8 mouse cellular contexts compared by ENCODE assay signal in the genomic region with DNA sequence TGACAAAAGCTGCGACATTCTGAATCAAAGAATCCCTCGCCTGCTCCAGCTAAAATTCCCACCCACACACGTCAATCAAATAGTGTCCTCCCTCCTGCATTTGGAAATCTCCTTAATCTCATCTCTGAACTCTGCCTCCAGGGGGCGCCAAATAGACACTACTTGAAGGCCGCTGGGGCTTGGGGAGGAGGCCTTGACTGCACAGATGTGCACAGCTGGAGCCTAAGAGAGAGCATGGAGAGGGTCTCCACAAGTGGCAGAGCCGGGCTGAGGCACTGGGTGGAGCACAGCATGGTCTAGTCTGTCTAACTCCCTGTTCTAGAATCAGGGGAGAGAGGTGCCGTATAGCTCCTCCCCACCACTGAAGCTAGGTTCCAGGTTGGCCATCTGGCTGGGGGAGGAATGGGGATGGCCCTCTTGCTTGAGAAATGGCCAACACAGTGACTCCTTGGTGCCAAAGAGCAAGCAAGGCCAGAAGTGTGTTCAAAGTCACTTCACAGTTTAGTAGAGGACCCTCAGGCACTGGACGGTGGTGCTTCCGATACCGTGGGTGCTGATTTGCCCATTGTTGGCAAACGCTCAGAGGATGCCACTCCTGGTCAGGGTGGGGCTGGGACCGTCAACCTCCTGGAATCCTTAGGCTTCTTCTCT. TPM values are rescaled to one million over a fixed set of nuclear protein-coding genes. Genes with fewer than 3 reads are reported as not detected.
A peak's percentile ranks its signal among the peaks of the same experiment; 100 is the strongest.
DNase-seq lines count a peak whose midpoint lies in the region; ATAC-seq and TF ChIP-seq lines count a peak whose summit lies in the region.

No protein-coding gene starts in this region.

- no peak overlapping the region for H3K27ac ChIP-seq in heart, embryonic 12.5 days (ENCODE audit: poor library complexity, severe bottlenecking)

- H3K36me3 ChIP-seq in heart, embryonic 12.5 days, result no peaks in the 10 kb centered on the region

- peaks cover 32% of the 10 kb centered on the region for H3K27me3 ChIP-seq in heart, embryonic 12.5 days (replicated peaks)

- no peak overlapping the region for H3K4me3 ChIP-seq in heart, embryonic 12.5 days
- no peak overlapping the region for H3K4me3 ChIP-seq in lung, adult 2 months (replicated peaks; ENCODE audit: extremely low read depth, low read depth, low read length)

- peaks cover 1% of the 10 kb centered on the region for H3K4me1 ChIP-seq in heart, embryonic 12.5 days (replicated peaks)
- no peaks in the 10 kb centered on the region for H3K4me1 ChIP-seq in lung, adult 2 months (ENCODE audit: control insufficient read depth, insufficient read depth, low read length)

- no peaks in the 10 kb centered on the region for H3K9me3 ChIP-seq in heart, embryonic 12.5 days (replicated peaks)

- DNase-seq in B cell, adult 2 months, result peak; percentile 86 to 87
- peak; percentile 80 for DNase-seq in adrenal gland, adult 2 months
- peak; percentile 78 for DNase-seq in embryo, embryonic 9.5 days (ENCODE audit: extremely low spot score)
- peak; percentile 93 to 94 for DNase-seq in kidney, postnatal 4 days
- peak; percentile 82 for DNase-seq in lung, adult 2 months
- DNase-seq in retina, postnatal 7 days (ENCODE audit: low read depth, low spot score), result peak; percentile 80
- peak; percentile 72 to 78 for DNase-seq in thymus, postnatal 36 days

- ATAC-seq in heart, embryonic 12.5 days (ENCODE audit: insufficient number of reproducible peaks, low FRiP score), result 0 out of 2 replicates have a peak, but pooled peaks have one; percentile 57

- H3K4me2 ChIP-seq in heart, embryonic 12.5 days, result no peak overlapping the region

- TF ChIP-seq POLR2A in lung, adult 2 months (IDR thresholded peaks at IDR 0.05; ENCODE audit: borderline replicate concordance, extremely low read depth, low read depth, low read length), result no peak

- no peak overlapping the region for H3K9ac ChIP-seq in heart, embryonic 12.5 days

- TF ChIP-seq CTCF in lung, adult 2 months (IDR thresholded peaks at IDR 0.05; ENCODE audit: insufficient read depth, low read length), result peak; percentile 56

- 47% methylated on average over 12 of the region's 12 CpGs for WGBS in heart, embryonic 12.5 days
- WGBS in lung, adult 2 months, result 41% methylated on average over 12 of the region's 12 CpGs

RNA-seq across cellular contexts. Expression of a gene that starts 32.6 kb away (rescaled TPM):
- 10 to 100 TPM; 21.6 to 25.3 TPM for total RNA-seq in adrenal gland, adult 2 months (2021)
- polyA plus RNA-seq in adrenal gland, adult 2 months (2012; rRNA removed), result 71.2 and 81.0 TPM in 2 replicates
- polyA plus RNA-seq in heart, embryonic 12.5 days (2016; fragmentation: Nextera tagmentation; extraction: Ambion mirVana), result 1.3 and 1.5 TPM in 2 replicates
- polyA plus RNA-seq in lung, adult 2 months (2012; rRNA removed), result 3.8 and 7.2 TPM in 2 replicates

RNA-seq across cellular contexts. Expression of a gene that starts 51.6 kb away (rescaled TPM):
- total RNA-seq in adrenal gland, adult 2 months (2021), result 10 to 100 TPM; 22.9 to 23.0 TPM
- 34.6 and 49.7 TPM in 2 replicates for polyA plus RNA-seq in adrenal gland, adult 2 months (2012; rRNA removed)
- polyA plus RNA-seq in heart, embryonic 12.5 days (2016; fragmentation: Nextera tagmentation; extraction: Ambion mirVana), result 0.65 and 0.77 TPM in 2 replicates
- polyA plus RNA-seq in lung, adult 2 months (2012; rRNA removed), result 16.5 and 18.0 TPM in 2 replicates
